Mouse (Mus musculus): ENCODE data around the gene Edem1. TPM values are rescaled to one million over a fixed set of nuclear protein-coding genes. Genes with fewer than 3 reads are reported as not detected.

Edem1 gene
- polyA plus RNA-seq, 1 experiment, result 12.8 TPM

- DNase-seq (ENCODE audit: low read depth), result no peak
- TF ChIP-seq CTCF (IDR thresholded peaks at IDR 0.05; ENCODE audit: borderline replicate concordance, extremely low read depth, insufficient read depth, insufficient read length), result no peak
- no peak for TF ChIP-seq POLR2A (IDR thresholded peaks at IDR 0.05; ENCODE audit: borderline replicate concordance, extremely low read depth, insufficient read depth, insufficient read length, poor library complexity, severe bottlenecking)
Measured at GRCm38 (mm10) chr6:108906539-108906938, 78.1 kb downstream of the Edem1 start.

Other genes with a start within 250 kb of the Edem1 start
- gene Bhlhe40, start 168.0 kb upstream of the Edem1 start, polyA plus RNA-seq (2012; rRNA removed), result 2.2 and 4.0 TPM in 2 replicates
- 29.5 and 43.5 TPM in 2 replicates for gene Arl8b, start 45.5 kb upstream of the Edem1 start, polyA plus RNA-seq (2012; rRNA removed)